Mouse (Mus musculus) myocyte (in vitro differentiated cells): ENCODE data around the gene Gm10972. TPM values are rescaled to one million over a fixed set of nuclear protein-coding genes. Genes with fewer than 3 reads are reported as not detected.
A peak's percentile ranks its signal among the peaks of the same experiment; 100 is the strongest.
"Not testable (repeated sequence)": the region's sequence is repeated elsewhere in the genome, so short reads cannot be mapped to it uniquely, and the experiment has no call there.

Experiments used
- H3K27me3 ChIP-seq: one replicate; pipeline ENCODE4 v1.6.1; 2011; ENCODE audit not compliant: control insufficient read depth, insufficient read depth, insufficient read length
- H3K36me3 ChIP-seq: one replicate; pipeline ENCODE4 v1.6.1; 2011; ENCODE audit not compliant: control insufficient read depth, insufficient read depth
- H3K4me2 ChIP-seq: one replicate; pipeline ENCODE4 v1.6.1; 2011; ENCODE audit warnings: low read depth, control low read depth
- H3K4me3 ChIP-seq: one replicate; pipeline ENCODE4 v1.5.1; 2011; ENCODE audit warnings: mild to moderate bottlenecking, control low read depth, moderate library complexity
- H3K79me2 ChIP-seq: one replicate; pipeline ENCODE4 v1.6.1; 2011; ENCODE audit not compliant: control insufficient read depth, insufficient read depth
- H3ac ChIP-seq: one replicate; pipeline ENCODE4 v1.6.1; 2011; ENCODE audit not compliant: control insufficient read depth, insufficient read length
- CEBPB ChIP-seq: IDR thresholded peaks from 2 replicates; pipeline ENCODE4 v1.6.1; 2011; ENCODE audit warnings: mild to moderate bottlenecking, moderate library complexity; ENCODE audit not compliant: poor library complexity, insufficient read depth, severe bottlenecking
- E2F4 ChIP-seq: IDR thresholded peaks from one replicate; pipeline ENCODE4 v1.6.1; 2011; ENCODE audit warnings: mild to moderate bottlenecking, control low read depth, moderate library complexity; ENCODE audit not compliant: insufficient read depth
- MAX ChIP-seq: IDR thresholded peaks from one replicate; pipeline ENCODE4 v1.6.1; 2011; ENCODE audit warnings: low read depth, mild to moderate bottlenecking, control low read depth
- MYOD1 ChIP-seq, 3 experiments: IDR thresholded peaks; one replicate each; pipeline ENCODE4 v1.6.1; 2011; ENCODE audit warnings: control low read depth in 2 of 3, low read depth in 2 of 3, mild to moderate bottlenecking in 2 of 3, moderate library complexity in 1 of 3; ENCODE audit not compliant: insufficient read length in 2 of 3, control insufficient read depth in 1 of 3
- MYOG ChIP-seq, 3 experiments: IDR thresholded peaks; one replicate each; pipeline ENCODE4 v1.6.1; 2011; ENCODE audit warnings: control low read depth in 2 of 3, low read depth in 2 of 3, mild to moderate bottlenecking in 2 of 3; ENCODE audit not compliant: insufficient read length in 2 of 3, control insufficient read depth in 1 of 3, insufficient read depth in 1 of 3
- POLR2A ChIP-seq: IDR thresholded peaks from one replicate; pipeline ENCODE4 v1.6.1; 2011; ENCODE audit warnings: low read depth, mild to moderate bottlenecking, control low read depth, moderate library complexity; ENCODE audit not compliant: insufficient read length
- POLR2AphosphoS2 ChIP-seq: IDR thresholded peaks from one replicate; pipeline ENCODE4 v1.6.1; 2011; ENCODE audit warnings: low read depth, control low read depth; ENCODE audit not compliant: insufficient read length
- REST ChIP-seq: IDR thresholded peaks from one replicate; pipeline ENCODE4 v1.6.1; 2011; ENCODE audit warnings: mild to moderate bottlenecking, control low read depth, moderate library complexity; ENCODE audit not compliant: insufficient read depth, insufficient read length
- SRF ChIP-seq: IDR thresholded peaks from one replicate; pipeline ENCODE4 v1.6.1; 2011; ENCODE audit warnings: low read depth; ENCODE audit not compliant: control insufficient read depth, insufficient read length
- TCF12 ChIP-seq: IDR thresholded peaks from one replicate; pipeline ENCODE4 v1.6.1; 2011; ENCODE audit warnings: mild to moderate bottlenecking, control low read depth; ENCODE audit not compliant: poor library complexity, insufficient read depth, severe bottlenecking
- TCF3 ChIP-seq: IDR thresholded peaks from one replicate; pipeline ENCODE4 v1.6.1; 2011; ENCODE audit warnings: low read depth, control low read depth; ENCODE audit not compliant: insufficient read length
- USF1 ChIP-seq: IDR thresholded peaks from one replicate; pipeline ENCODE4 v1.6.1; 2011; ENCODE audit warnings: low read depth, mild to moderate bottlenecking, control low read depth, moderate library complexity
- polyA plus RNA-seq: library from polyadenylated mRNA; unstranded; fragments of >200 nt; fragmentation: generic; extraction: Trizol; gene quantifications from one replicate; pipeline ENCODE4 v1.2.1, GENCODE M21; 2012; ENCODE audit warnings: missing spikeins

Gm10972 gene
- polyA plus RNA-seq, 1 experiment: not detected

- Histone ChIP-seq H3K79me2 (no peaks in the 10 kb centered on the region), H3K4me2 (no peak overlapping the region), H3K36me3 (no peaks in the 10 kb centered on the region), H3K27me3 (no peaks in the 10 kb centered on the region), H3K4me3 (no peak overlapping the region), H3ac (no peak overlapping the region)
- no peak for TF ChIP-seq POLR2A
- TF ChIP-seq E2F4: no peak
- no peak for TF ChIP-seq USF1
Observed at GRCm38 (mm10) chr3:94679351-94679841, 36.5 kb downstream of the Gm10972 start.

- H3K4me2 ChIP-seq, H3K27me3 ChIP-seq, H3ac ChIP-seq, H3K79me2 ChIP-seq, H3K36me3 ChIP-seq, H3K4me3 ChIP-seq: not testable (repeated sequence)
Observed at GRCm38 (mm10) chr3:94680032-94680431, 37.1 kb downstream of the Gm10972 start.

GRCm38 (mm10) chr3:94680783-94681182 is 37.9 kb downstream of the Gm10972 start:
- Histone ChIP-seq H3K27me3 (no peaks in the 10 kb centered on the region), H3K79me2 (no peaks in the 10 kb centered on the region), H3K4me2 (peak overlapping the region; percentile 72), H3ac (no peak overlapping the region), H3K4me3 (no peak overlapping the region), H3K36me3 (no peaks in the 10 kb centered on the region)
- TF ChIP-seq MYOG (IDR thresholded peaks at IDR 0.05; ENCODE audit: control insufficient read depth in 1 of 3, insufficient read depth in 1 of 3, insufficient read length in 2 of 3, low read depth in 2 of 3): no peak
- TF ChIP-seq CEBPB: peak; percentile 88

GRCm38 (mm10) chr3:94683646-94684045 is 40.7 kb downstream of the Gm10972 start:
- no peak for TF ChIP-seq POLR2AphosphoS2
- TF ChIP-seq POLR2A: no peak
- no peak for TF ChIP-seq CEBPB
- TF ChIP-seq E2F4: no peak
- TF ChIP-seq MYOD1 (IDR thresholded peaks at IDR 0.05; ENCODE audit: control insufficient read depth in 1 of 3, insufficient read length in 2 of 3, low read depth in 2 of 3): no peak
- no peak for TF ChIP-seq MYOG (IDR thresholded peaks at IDR 0.05; ENCODE audit: control insufficient read depth in 1 of 3, insufficient read depth in 1 of 3, insufficient read length in 2 of 3, low read depth in 2 of 3)
- no peak for TF ChIP-seq USF1
- no peak for TF ChIP-seq TCF3
- TF ChIP-seq TCF12: no peak
- no peak for TF ChIP-seq SRF
- no peak for TF ChIP-seq REST
- no peak for TF ChIP-seq MAX

GRCm38 (mm10) chr3:94685989-94686772 is 43.3 kb downstream of the Gm10972 start:
- H3ac ChIP-seq: not testable (repeated sequence)

More at GRCm38 (mm10) chr3:94683646-94684045, 40.7 kb downstream of the Gm10972 start:
- no peak overlapping the region for H3K4me2 ChIP-seq
- no peaks in the 10 kb centered on the region for H3K27me3 ChIP-seq
- no peak overlapping the region for H3K4me3 ChIP-seq
- no peak overlapping the region for H3ac ChIP-seq
- H3K36me3 ChIP-seq: no peaks in the 10 kb centered on the region
- no peaks in the 10 kb centered on the region for H3K79me2 ChIP-seq

GRCm38 (mm10) chr3:94688698-94689097 is 45.8 kb downstream of the Gm10972 start:
- H3K27me3 ChIP-seq, H3K4me2 ChIP-seq, H3K4me3 ChIP-seq, H3K36me3 ChIP-seq, H3ac ChIP-seq, H3K79me2 ChIP-seq: not testable (repeated sequence)

More at GRCm38 (mm10) chr3:94685989-94686772, 43.3 kb downstream of the Gm10972 start:
- not testable (repeated sequence) for H3K79me2 ChIP-seq, H3K27me3 ChIP-seq, H3K36me3 ChIP-seq, H3K4me2 ChIP-seq, H3K4me3 ChIP-seq

- not testable (repeated sequence) for H3ac ChIP-seq, H3K36me3 ChIP-seq, H3K4me3 ChIP-seq, H3K79me2 ChIP-seq, H3K4me2 ChIP-seq, H3K27me3 ChIP-seq
Observed at GRCm38 (mm10) chr3:94689195-94689594, 46.3 kb downstream of the Gm10972 start.

- not testable (repeated sequence) for H3K4me3 ChIP-seq, H3ac ChIP-seq, H3K79me2 ChIP-seq, H3K36me3 ChIP-seq, H3K4me2 ChIP-seq, H3K27me3 ChIP-seq
Observed at GRCm38 (mm10) chr3:94690162-94690561, 47.2 kb downstream of the Gm10972 start.
